Mouse (Mus musculus) heart, postnatal 0 days (tissue): ENCODE measurements around the gene Ggps1.

Experiments
- CTCF ChIP-seq: IDR thresholded peaks from 2 replicates; pipeline ENCODE4 v1.5.1; 2016; ENCODE audit warnings: antibody characterized with exemption, control low read depth, low read depth
- EP300 ChIP-seq: IDR thresholded peaks from 2 replicates; pipeline ENCODE4 v1.6.1; 2016; ENCODE audit warnings: antibody characterized with exemption, low read depth

GRCm38 (mm10) chr13:14088669-14089068 lies 25.4 kb upstream of the Ggps1 start:
- TF ChIP-seq CTCF: no peak
- TF ChIP-seq EP300: no peak
